Mouse (Mus musculus): ENCODE measurements at regions not wholly inside any gene's neighbourhood (a gene's known extent, or its start where the extent isn't known, plus 50 kb on each side); places are given as distances from the start of the nearest gene placed in this dataset.
"Not testable (repeated sequence)": the region's sequence is repeated elsewhere in the genome, so short reads cannot be mapped to it uniquely, and the experiment has no call there.

DNA sequence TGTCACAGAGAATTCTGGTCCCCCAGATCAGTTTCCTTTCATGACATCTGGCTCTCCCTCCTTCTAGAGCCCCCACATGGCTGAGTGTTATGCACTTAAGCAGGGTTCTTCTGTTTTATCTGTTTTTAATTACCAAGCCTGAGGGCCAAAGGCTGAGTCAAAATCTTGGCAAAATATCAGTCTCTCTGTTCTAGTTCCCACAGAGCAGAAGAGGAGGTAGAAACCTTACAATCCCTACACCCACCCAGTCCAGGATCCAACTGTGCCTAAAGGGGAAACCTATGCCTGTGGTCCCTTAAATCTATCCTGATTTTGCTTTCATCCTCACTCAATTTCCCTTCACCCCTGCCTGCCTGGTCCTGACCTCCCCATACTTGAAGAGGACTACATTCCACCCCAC lies 181.4 kb downstream of the Teddm3 start:
- no peak for DNase-seq
- no peak for TF ChIP-seq CTCF (IDR thresholded peaks at IDR 0.05; ENCODE audit: insufficient read depth, low read length)
- TF ChIP-seq POLR2A (IDR thresholded peaks at IDR 0.05; ENCODE audit: borderline replicate concordance, extremely low read depth, low read depth, low read length), result no peak
- Histone ChIP-seq H3K4me3 (replicated peaks; ENCODE audit: extremely low read depth, low read depth, low read length) (no peak overlapping the region), H3K4me1 (ENCODE audit: control insufficient read depth, insufficient read depth, low read length) (no peaks in the 10 kb centered on the region)

GRCm38 (mm10) chr16:20958905-20959304 lies 194.9 kb downstream of the Teddm3 start:
- TF ChIP-seq CTCF (IDR thresholded peaks at IDR 0.05; ENCODE audit: insufficient read depth, low read length) (no peak), POLR2A (IDR thresholded peaks at IDR 0.05; ENCODE audit: borderline replicate concordance, extremely low read depth, low read depth, low read length) (no peak)
- Histone ChIP-seq H3K4me3 (replicated peaks; ENCODE audit: extremely low read depth, low read depth, low read length) (no peak overlapping the region), H3K4me1 (ENCODE audit: control insufficient read depth, insufficient read depth, low read length) (no peaks in the 10 kb centered on the region)
- WGBS, result 32% methylated on average over 10 of the region's 10 CpGs
- DNase-seq, result peak; percentile 4

- Histone ChIP-seq H3K4me3 (replicated peaks; ENCODE audit: extremely low read depth, low read depth, low read length) (no peak overlapping the region), H3K4me1 (ENCODE audit: control insufficient read depth, insufficient read depth, low read length) (no peaks in the 10 kb centered on the region)
- TF ChIP-seq CTCF (IDR thresholded peaks at IDR 0.05; ENCODE audit: insufficient read depth, low read length) (no peak), POLR2A (IDR thresholded peaks at IDR 0.05; ENCODE audit: borderline replicate concordance, extremely low read depth, low read depth, low read length) (no peak)
- no peak for DNase-seq
- 67% methylated on average over 1 of the region's 1 CpGs for WGBS
These were observed 202.4 kb upstream of the Thpo start for GRCm38 (mm10) chr16:20936722-20937121.

GRCm38 (mm10) chr16:20934846-20935245 lies 200.5 kb upstream of the Thpo start:
- not testable (repeated sequence) for DNase-seq; H3K4me1 ChIP-seq (ENCODE audit: control insufficient read depth, insufficient read depth, low read length); H3K4me3 ChIP-seq (replicated peaks; ENCODE audit: extremely low read depth, low read depth, low read length)

- DNase-seq; H3K4me3 ChIP-seq (replicated peaks; ENCODE audit: extremely low read depth, low read depth, low read length); H3K4me1 ChIP-seq (ENCODE audit: control insufficient read depth, insufficient read depth, low read length): not testable (repeated sequence)
- WGBS, result 64% methylated on average over 5 of the region's 5 CpGs
These were observed 195.7 kb upstream of the Thpo start for GRCm38 (mm10) chr16:20930003-20930402.

GRCm38 (mm10) chr16:20925776-20926175 lies 191.5 kb upstream of the Thpo start:
- H3K4me3 ChIP-seq (replicated peaks; ENCODE audit: extremely low read depth, low read depth, low read length); H3K4me1 ChIP-seq (ENCODE audit: control insufficient read depth, insufficient read depth, low read length); DNase-seq: not testable (repeated sequence)

DNA sequence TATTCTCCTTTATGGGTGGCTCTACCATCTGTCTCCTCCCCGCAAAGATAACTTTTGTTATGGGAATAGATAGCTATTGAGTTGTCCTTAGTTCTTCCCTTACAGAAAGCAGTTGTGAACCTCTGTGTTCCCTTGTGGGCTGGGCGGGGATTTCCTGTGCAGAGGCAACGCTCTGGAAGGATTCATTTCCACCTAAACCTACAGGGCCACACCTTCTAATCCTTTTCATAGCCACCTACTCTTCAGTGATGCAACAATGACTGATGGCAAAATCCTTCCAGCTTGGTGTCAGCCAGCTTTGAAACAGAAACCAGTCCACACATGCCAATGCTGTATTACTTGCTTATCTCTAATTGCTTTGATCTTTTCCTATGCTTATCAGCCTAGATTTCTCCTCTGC lies 176.6 kb upstream of the Thpo start:
- not testable (repeated sequence) for H3K4me1 ChIP-seq (ENCODE audit: control insufficient read depth, insufficient read depth, low read length); H3K4me3 ChIP-seq (replicated peaks; ENCODE audit: extremely low read depth, low read depth, low read length); DNase-seq
- 65% methylated on average over 3 of the region's 3 CpGs for WGBS

- H3K4me3 ChIP-seq (replicated peaks; ENCODE audit: extremely low read depth, low read depth, low read length); H3K4me1 ChIP-seq (ENCODE audit: control insufficient read depth, insufficient read depth, low read length): not testable (repeated sequence)
- DNase-seq, result peak; percentile 21
- 30% methylated on average over 18 of the region's 18 CpGs for WGBS
These were observed 174.4 kb upstream of the Thpo start for GRCm38 (mm10) chr16:20908467-20909351.

DNA sequence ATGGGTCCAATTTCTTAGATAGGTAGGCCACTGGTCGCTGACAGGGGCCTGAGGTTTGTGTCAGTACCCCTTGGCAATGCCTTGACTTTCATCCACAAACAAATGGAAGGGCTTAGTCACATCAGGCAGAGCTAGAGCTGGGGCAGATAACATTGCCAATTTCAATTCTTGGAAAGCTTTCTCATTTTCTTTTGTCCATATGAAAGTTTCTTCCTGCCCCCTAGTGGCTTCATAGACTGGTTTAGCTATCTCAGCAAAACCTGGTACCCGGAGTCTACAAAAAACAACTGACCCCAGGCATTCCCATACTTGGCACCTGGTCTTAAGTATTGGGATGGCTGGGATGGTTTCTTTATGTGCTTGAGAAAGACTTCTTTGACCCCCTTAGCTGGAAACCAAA lies 161.4 kb upstream of the Thpo start:
- DNase-seq, result no peak
- TF ChIP-seq CTCF (IDR thresholded peaks at IDR 0.05; ENCODE audit: insufficient read depth, low read length) (no peak), POLR2A (IDR thresholded peaks at IDR 0.05; ENCODE audit: borderline replicate concordance, extremely low read depth, low read depth, low read length) (no peak)
- 37% methylated on average over 2 of the region's 2 CpGs for whole genome bisulfite sequencing
- Histone ChIP-seq H3K4me1 (ENCODE audit: control insufficient read depth, insufficient read depth, low read length) (no peaks in the 10 kb centered on the region), H3K4me3 (replicated peaks; ENCODE audit: extremely low read depth, low read depth, low read length) (no peak overlapping the region)

DNA sequence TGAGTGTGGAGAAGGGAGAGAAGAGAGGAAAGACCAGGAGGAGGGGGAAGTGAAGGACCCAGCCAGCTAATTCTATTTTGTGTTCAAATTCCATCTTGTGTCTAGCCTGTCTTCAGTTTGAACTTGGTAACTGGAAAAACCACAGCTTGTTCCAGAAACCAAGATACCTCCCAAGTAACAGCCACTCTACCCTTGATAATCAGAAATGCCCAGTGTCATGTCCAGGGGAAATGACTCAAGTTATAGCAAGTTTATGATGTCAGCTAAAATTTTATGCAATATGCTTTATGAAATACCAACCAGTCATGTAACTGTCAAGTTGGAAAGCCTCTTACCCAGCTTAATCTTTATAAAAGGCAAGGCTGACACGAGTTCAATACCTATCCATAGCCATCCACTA lies 137.4 kb upstream of the Thpo start:
- no peaks in the 10 kb centered on the region for H3K4me1 ChIP-seq (ENCODE audit: control insufficient read depth, insufficient read depth, low read length)
- TF ChIP-seq CTCF (IDR thresholded peaks at IDR 0.05; ENCODE audit: insufficient read depth, low read length) (no peak), POLR2A (IDR thresholded peaks at IDR 0.05; ENCODE audit: borderline replicate concordance, extremely low read depth, low read depth, low read length) (no peak)
- no peak overlapping the region for H3K4me3 ChIP-seq (replicated peaks; ENCODE audit: extremely low read depth, low read depth, low read length)
- no peak for DNase-seq
- WGBS, result 31% methylated on average over 1 of the region's 1 CpGs

DNA sequence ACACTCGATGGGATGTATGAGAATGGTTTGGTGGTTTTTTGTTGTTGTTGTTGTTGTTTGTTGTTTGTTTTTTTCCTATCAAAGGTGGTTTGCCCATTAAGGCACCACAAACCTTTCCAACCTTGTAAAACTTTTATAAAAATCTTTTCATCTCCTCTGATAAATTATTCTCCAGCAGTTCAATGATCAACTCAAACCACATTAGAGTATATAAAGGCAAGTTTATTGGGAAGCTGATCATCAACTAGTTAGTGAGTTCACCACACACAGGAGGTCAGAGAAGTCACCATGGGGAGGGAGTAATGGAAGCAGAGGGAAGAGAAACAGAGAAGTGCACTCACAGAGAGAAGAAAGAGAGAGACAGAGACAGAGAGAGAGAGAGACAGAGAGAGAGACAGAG lies 132.5 kb upstream of the Thpo start:
- no peaks in the 10 kb centered on the region for H3K4me1 ChIP-seq (ENCODE audit: control insufficient read depth, insufficient read depth, low read length)
- WGBS, result 76% methylated on average over 1 of the region's 1 CpGs
- DNase-seq, result no peak
- no peak for TF ChIP-seq POLR2A (IDR thresholded peaks at IDR 0.05; ENCODE audit: borderline replicate concordance, extremely low read depth, low read depth, low read length)
- TF ChIP-seq CTCF (IDR thresholded peaks at IDR 0.05; ENCODE audit: insufficient read depth, low read length), result no peak
- no peak overlapping the region for H3K4me3 ChIP-seq (replicated peaks; ENCODE audit: extremely low read depth, low read depth, low read length)

Measured in lung, adult 2 months (tissue).